Mouse (Mus musculus) myocyte (in vitro differentiated cells): ENCODE results near the gene Rtn4rl1.

ENCODE experiments used
- CEBPB ChIP-seq: IDR thresholded peaks from 2 replicates; pipeline ENCODE4 v1.6.1; 2011; ENCODE audit warnings: mild to moderate bottlenecking, moderate library complexity; ENCODE audit not compliant: poor library complexity, insufficient read depth, severe bottlenecking
- POLR2A ChIP-seq: IDR thresholded peaks from one replicate; pipeline ENCODE4 v1.6.1; 2011; ENCODE audit warnings: low read depth, mild to moderate bottlenecking, control low read depth, moderate library complexity; ENCODE audit not compliant: insufficient read length
- TCF12 ChIP-seq: IDR thresholded peaks from one replicate; pipeline ENCODE4 v1.6.1; 2011; ENCODE audit warnings: mild to moderate bottlenecking, control low read depth; ENCODE audit not compliant: poor library complexity, insufficient read depth, severe bottlenecking

DNA sequence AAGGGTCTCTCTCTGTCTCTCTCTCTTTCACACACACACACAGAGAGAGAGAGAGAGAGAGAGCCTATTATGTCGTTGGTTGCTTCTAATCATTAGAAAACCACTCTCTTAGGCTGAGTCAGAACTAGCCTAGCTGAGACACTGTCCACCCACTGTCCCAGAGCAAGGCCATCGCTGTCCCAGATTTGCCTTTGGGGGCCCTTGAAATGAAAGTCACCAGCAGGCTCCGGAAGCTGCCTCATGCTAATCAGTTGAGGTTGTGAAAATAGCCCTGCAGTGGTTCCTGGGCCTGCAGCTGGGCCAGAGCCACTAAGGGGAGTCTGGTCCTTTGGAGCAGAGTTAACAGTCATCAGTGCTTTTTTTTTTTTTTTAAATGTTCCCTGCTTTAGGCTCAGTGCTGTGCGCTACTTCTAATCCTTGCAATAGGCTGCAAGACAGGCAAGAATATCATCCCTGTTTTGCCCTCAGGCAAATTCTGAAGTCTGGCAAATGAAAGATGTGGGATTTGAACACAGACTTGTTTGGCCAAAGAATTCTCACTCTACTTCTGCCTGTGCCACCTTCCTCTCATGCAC, 92.4 kb downstream of the Rtn4rl1 start:
- no peak for TF ChIP-seq POLR2A
- TF ChIP-seq CEBPB, result no peak
- no peak for TF ChIP-seq TCF12
